Mouse (Mus musculus): ENCODE data around the gene Gas1. TPM values are rescaled to one million over a fixed set of nuclear protein-coding genes. Genes with fewer than 3 reads are reported as not detected.

Gene Gas1
- polyA plus RNA-seq, 1 experiment from 2014 or later: 3.2 TPM

GRCm38 (mm10) chr13:60173186-60173585 is 4.0 kb downstream of the Gas1 start:
- no peak for ATAC-seq (ENCODE audit: insufficient read depth)
- Histone ChIP-seq H3K4me1 (replicated peaks) (no peaks in the 10 kb centered on the region; the same call in 1 of the 2 replicates), H3K9me3 (replicated peaks) (no peaks in the 10 kb centered on the region), H3K4me2 (no peak overlapping the region), H3K27me3 (peaks cover 94% of the 10 kb centered on the region), H3K36me3 (replicated peaks) (no peaks in the 10 kb centered on the region), H3K4me3 (replicated peaks) (no peak overlapping the region), H3K27ac (replicated peaks) (no peak overlapping the region), H3K9ac (no peak overlapping the region)
- WGBS (ENCODE audit: insufficient replicate concordance): 11% methylated on average over 3 of the region's 3 CpGs

- 27% methylated on average over 7 of the region's 7 CpGs for WGBS (ENCODE audit: insufficient replicate concordance)
- H3K4me3 ChIP-seq (replicated peaks): no peak overlapping the region
- H3K4me2 ChIP-seq: no peak overlapping the region
- H3K9me3 ChIP-seq (replicated peaks): no peaks in the 10 kb centered on the region
- H3K27ac ChIP-seq (replicated peaks): no peak overlapping the region
- no peak overlapping the region for H3K9ac ChIP-seq
- no peaks in the 10 kb centered on the region for H3K36me3 ChIP-seq (replicated peaks)
- peaks cover 87% of the 10 kb centered on the region for H3K27me3 ChIP-seq
- H3K4me1 ChIP-seq (replicated peaks): no peaks in the 10 kb centered on the region; the same call in 1 of the 2 replicates
- ATAC-seq (ENCODE audit: insufficient read depth): no peak
These were observed 4.7 kb downstream of the Gas1 start for GRCm38 (mm10) chr13:60172366-60173017.

- Histone ChIP-seq H3K4me3 (replicated peaks) (no peak overlapping the region), H3K27ac (replicated peaks) (no peak overlapping the region), H3K4me2 (no peak overlapping the region), H3K36me3 (replicated peaks) (no peaks in the 10 kb centered on the region), H3K9ac (no peak overlapping the region), H3K27me3 (peaks cover 80% of the 10 kb centered on the region), H3K9me3 (replicated peaks) (no peaks in the 10 kb centered on the region), H3K4me1 (replicated peaks) (no peaks in the 10 kb centered on the region; the same call in 1 of the 2 replicates)
- no peak for ATAC-seq (ENCODE audit: insufficient read depth)
- 60% methylated on average over 8 of the region's 8 CpGs for WGBS (ENCODE audit: insufficient replicate concordance)
These were observed 5.4 kb downstream of the Gas1 start for GRCm38 (mm10) chr13:60171781-60172180.

DNA sequence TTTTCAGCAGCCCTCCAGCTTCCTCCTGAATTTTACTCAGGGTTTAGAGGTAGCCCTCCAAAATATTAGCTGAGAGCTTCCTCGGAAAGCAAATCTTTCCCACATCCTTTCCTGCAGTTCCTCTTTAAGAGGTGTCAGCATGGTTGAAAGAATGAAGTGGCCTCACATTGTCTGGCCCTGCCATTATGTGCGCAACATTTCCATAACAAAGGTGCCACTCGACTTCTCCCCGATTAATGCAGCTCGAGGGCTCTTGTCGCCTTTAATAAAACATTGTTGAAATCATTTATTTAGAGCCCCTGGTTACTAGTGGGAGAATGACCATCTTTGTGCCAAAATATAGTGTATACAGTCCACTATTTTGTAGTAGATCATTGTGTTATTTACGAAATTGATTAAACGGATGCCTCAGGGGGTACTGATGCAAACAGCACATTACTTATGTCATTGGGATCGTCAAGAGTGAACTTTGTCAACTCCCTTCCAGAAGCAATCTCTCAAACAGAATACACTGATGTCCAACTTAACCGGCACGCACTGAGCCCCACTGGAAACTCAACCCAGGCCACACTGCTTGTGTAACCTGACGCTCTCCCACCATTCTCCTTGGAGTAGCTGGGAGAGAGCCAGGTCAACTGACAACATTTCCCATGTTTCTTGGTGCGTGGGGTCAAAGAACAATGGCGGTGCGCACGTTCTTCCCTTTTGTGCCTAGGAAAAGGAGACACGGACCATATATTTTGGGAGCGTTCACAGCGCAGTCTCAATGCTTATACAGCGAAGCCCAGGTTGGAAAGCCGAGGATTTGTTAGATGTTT is 6.1 kb downstream of the Gas1 start:
- ATAC-seq (ENCODE audit: insufficient read depth): no peak
- no peak overlapping the region for H3K9ac ChIP-seq
- 62% methylated on average over 21 of the region's 21 CpGs for WGBS (ENCODE audit: insufficient replicate concordance)
- H3K27me3 ChIP-seq: peaks cover 74% of the 10 kb centered on the region
- no peaks in the 10 kb centered on the region; the same call in 1 of the 2 replicates for H3K4me1 ChIP-seq (replicated peaks)
- no peak overlapping the region for H3K4me2 ChIP-seq
- H3K27ac ChIP-seq (replicated peaks): no peak overlapping the region
- H3K4me3 ChIP-seq (replicated peaks): no peak overlapping the region
- no peaks in the 10 kb centered on the region for H3K9me3 ChIP-seq (replicated peaks)
- H3K36me3 ChIP-seq (replicated peaks): no peaks in the 10 kb centered on the region

DNA sequence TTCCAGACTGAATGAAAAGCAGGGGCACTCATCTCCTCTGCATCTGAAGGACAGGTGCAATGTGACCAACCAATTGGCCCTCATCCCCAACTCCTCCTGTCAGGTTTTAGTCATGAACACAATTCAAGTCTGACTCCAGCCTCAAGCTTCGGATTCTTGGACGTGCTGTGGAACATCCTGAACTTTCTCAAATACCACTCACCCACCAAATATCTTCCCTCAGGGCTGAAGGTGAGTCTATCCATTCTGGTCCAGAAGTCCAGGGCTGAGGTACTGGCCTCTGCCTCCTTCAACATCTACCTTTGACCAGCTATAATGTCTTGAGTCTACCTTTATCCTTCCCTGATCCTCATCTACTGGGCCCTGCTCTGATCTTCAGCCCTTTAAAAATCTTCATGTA is 8.1 kb downstream of the Gas1 start:
- Histone ChIP-seq H3K9me3 (replicated peaks) (no peaks in the 10 kb centered on the region), H3K4me2 (no peak overlapping the region), H3K27me3 (peaks cover 54% of the 10 kb centered on the region), H3K4me1 (replicated peaks) (no peaks in the 10 kb centered on the region), H3K4me3 (replicated peaks) (no peak overlapping the region), H3K36me3 (replicated peaks) (no peaks in the 10 kb centered on the region), H3K27ac (replicated peaks) (no peak overlapping the region), H3K9ac (no peak overlapping the region)
- 75% methylated on average over 2 of the region's 2 CpGs for WGBS (ENCODE audit: insufficient replicate concordance)
- ATAC-seq (ENCODE audit: insufficient read depth): no peak

GRCm38 (mm10) chr13:60156294-60157126 is 20.7 kb downstream of the Gas1 start:
- 40% methylated on average over 19 of the region's 19 CpGs for WGBS (ENCODE audit: insufficient replicate concordance)
- H3K9me3 ChIP-seq (replicated peaks): no peaks in the 10 kb centered on the region
- ATAC-seq (ENCODE audit: insufficient read depth): no peak
- H3K36me3 ChIP-seq (replicated peaks): no peaks in the 10 kb centered on the region
- H3K4me3 ChIP-seq (replicated peaks): no peak overlapping the region
- H3K4me2 ChIP-seq: no peak overlapping the region
- H3K9ac ChIP-seq: no peak overlapping the region
- H3K27ac ChIP-seq (replicated peaks): no peak overlapping the region
- H3K4me1 ChIP-seq (replicated peaks): no peaks in the 10 kb centered on the region
- no peaks in the 10 kb centered on the region for H3K27me3 ChIP-seq

DNA sequence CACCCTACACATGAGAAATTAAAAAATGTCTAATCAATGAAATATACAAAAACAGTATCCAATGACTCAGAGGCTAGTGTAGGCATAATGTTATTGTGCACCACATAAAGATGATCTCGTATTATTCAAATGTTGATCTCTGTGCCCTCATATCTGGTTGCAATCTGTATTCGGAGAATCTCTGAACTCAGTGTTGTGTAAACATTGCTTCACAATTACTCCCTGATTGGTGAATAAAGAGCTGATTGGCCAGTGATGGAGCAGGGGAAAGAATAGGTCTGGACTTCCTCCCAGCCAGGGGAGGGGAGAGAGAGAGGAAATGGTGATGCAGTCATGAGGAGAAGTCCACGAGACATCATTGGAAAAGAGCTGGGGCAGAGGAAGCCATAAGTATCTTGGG is 23.0 kb downstream of the Gas1 start:
- no peak for ATAC-seq (ENCODE audit: insufficient read depth)

GRCm38 (mm10) chr13:60148235-60148634 is 28.9 kb downstream of the Gas1 start:
- peaks cover 7% of the 10 kb centered on the region; the same call in 1 of the 2 replicates for H3K27me3 ChIP-seq
- no peak overlapping the region for H3K9ac ChIP-seq
- no peak overlapping the region for H3K4me3 ChIP-seq (replicated peaks)
- H3K36me3 ChIP-seq (replicated peaks): no peaks in the 10 kb centered on the region
- no peaks in the 10 kb centered on the region for H3K4me1 ChIP-seq (replicated peaks)
- no peak overlapping the region for H3K27ac ChIP-seq (replicated peaks)
- WGBS (ENCODE audit: insufficient replicate concordance): 55% methylated on average over 3 of the region's 3 CpGs
- no peak for ATAC-seq (ENCODE audit: insufficient read depth)
- no peaks in the 10 kb centered on the region for H3K9me3 ChIP-seq (replicated peaks)
- no peak overlapping the region for H3K4me2 ChIP-seq

More for the DNA sequence above, 23.0 kb downstream of the Gas1 start:
- no peak overlapping the region for H3K27ac ChIP-seq (replicated peaks)
- no peaks in the 10 kb centered on the region for H3K9me3 ChIP-seq (replicated peaks)
- no peak overlapping the region for H3K4me2 ChIP-seq
- 65% methylated on average over 3 of the region's 3 CpGs for WGBS (ENCODE audit: insufficient replicate concordance)
- no peak overlapping the region for H3K9ac ChIP-seq
- no peaks in the 10 kb centered on the region for H3K36me3 ChIP-seq (replicated peaks)
- no peaks in the 10 kb centered on the region for H3K4me1 ChIP-seq (replicated peaks)
- H3K4me3 ChIP-seq (replicated peaks): no peak overlapping the region
- H3K27me3 ChIP-seq: no peaks in the 10 kb centered on the region

GRCm38 (mm10) chr13:60147857-60148181 is 29.3 kb downstream of the Gas1 start:
- WGBS (ENCODE audit: insufficient replicate concordance): 41% methylated on average over 2 of the region's 2 CpGs
- no peaks in the 10 kb centered on the region for H3K9me3 ChIP-seq (replicated peaks)
- ATAC-seq (ENCODE audit: insufficient read depth): no peak
- H3K9ac ChIP-seq: no peak overlapping the region
- H3K27me3 ChIP-seq: peaks cover 7% of the 10 kb centered on the region; the same call in 1 of the 2 replicates
- H3K4me2 ChIP-seq: no peak overlapping the region
- no peaks in the 10 kb centered on the region for H3K4me1 ChIP-seq (replicated peaks)
- no peak overlapping the region for H3K4me3 ChIP-seq (replicated peaks)
- no peaks in the 10 kb centered on the region for H3K36me3 ChIP-seq (replicated peaks)
- no peak overlapping the region for H3K27ac ChIP-seq (replicated peaks)

- Histone ChIP-seq H3K9ac (no peak overlapping the region), H3K4me3 (replicated peaks) (no peak overlapping the region), H3K27me3 (peaks cover 7% of the 10 kb centered on the region; the same call in 1 of the 2 replicates), H3K27ac (replicated peaks) (no peak overlapping the region), H3K4me1 (replicated peaks) (no peaks in the 10 kb centered on the region), H3K4me2 (no peak overlapping the region), H3K36me3 (replicated peaks) (no peaks in the 10 kb centered on the region), H3K9me3 (replicated peaks) (no peaks in the 10 kb centered on the region)
- WGBS (ENCODE audit: insufficient replicate concordance): 9% methylated on average over 21 of the region's 21 CpGs
- no peak for ATAC-seq (ENCODE audit: insufficient read depth)
These were observed 29.9 kb downstream of the Gas1 start for GRCm38 (mm10) chr13:60146994-60147856.
